Mouse (Mus musculus): ENCODE data around the gene BC049352.

The BC049352 gene

DNA sequence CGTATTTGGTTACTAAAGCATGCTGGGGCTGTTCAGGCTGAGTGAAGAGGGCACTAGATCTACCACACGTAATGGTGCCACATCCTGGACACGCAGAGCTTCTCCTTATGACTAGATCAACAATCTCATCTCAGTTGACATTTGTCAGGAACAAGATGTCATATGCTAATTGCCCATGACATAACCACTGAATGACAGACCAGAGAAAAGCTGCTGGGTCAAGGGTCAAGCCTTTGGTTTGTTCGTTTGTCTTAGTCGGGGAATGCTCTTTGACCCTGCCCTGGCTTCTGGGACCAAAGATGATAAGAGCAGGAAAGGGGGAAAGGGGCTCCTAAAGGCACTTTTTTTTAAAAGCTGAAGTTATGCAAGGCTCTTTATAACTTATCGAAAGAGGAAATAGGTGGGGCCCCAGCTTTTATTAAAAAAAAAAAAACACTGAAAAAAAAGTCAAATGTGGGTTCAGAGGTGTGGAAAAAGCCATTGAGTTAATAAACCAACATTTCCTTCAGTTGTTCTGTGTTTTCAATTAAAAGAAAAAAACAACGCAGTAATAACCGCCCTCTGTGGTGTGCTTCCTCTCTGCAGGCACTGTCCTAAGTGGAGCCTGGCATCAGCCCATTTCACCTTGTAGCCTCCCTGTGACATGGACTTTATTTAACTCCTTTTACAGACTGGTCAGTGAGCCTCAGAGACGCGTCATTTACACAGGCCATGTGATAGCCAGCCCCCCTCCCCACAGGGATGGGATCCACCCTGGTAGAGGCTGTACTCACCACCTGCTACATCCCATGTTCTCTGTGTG lies 112.6 kb downstream of the BC049352 start:
- no peak for DNase-seq (ENCODE audit: low read depth, low spot score)

DNA sequence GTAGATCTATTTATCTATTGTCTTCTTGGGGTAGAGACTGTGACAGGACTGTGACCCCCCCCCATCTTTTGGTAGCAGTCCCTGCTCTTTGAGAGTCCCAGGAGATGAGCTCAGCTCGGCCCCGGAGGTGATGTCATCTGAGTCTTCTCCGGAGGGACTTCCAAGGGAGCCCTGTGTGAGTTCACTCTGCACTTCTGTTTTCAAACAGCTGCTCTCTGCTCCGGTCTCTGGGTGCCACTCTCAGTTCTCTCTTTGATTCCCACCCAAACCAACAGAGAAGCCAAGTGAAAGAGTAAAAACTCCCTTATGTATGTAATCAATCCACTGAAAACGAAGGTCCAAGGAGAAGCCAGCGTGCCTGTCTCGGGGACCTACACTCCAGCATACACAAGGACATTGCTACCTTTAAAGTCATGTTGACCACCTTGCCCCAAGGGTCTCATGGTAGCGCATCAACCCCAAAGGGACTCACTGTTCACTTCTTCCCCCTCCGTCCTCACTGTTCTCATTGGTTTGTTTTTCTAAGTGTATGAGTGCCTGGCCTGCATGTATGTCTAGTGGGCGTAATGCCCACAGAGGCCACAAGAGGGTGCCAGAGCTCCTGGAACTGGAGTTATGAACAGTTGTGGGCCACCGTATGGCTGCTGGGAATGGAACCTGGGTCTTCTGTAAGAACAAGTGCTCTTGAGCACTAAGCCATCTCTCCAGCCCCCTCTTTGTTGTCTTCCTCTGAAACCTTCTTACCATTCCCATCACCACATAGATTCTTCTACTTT lies 117.6 kb downstream of the BC049352 start:
- peak; percentile 27 for DNase-seq (ENCODE audit: low read depth, low spot score)

All from retina, postnatal 7 days (tissue).